Mouse (Mus musculus) lung, postnatal 0 days (tissue): ENCODE data around the gene Ext2. TPM values are rescaled to one million over a fixed set of nuclear protein-coding genes. Genes with fewer than 3 reads are reported as not detected.

ENCODE experiments used
- ATAC-seq: fragments of 200-750 bp; cut with Nextera tagmentation; 2 replicates; pipeline ENCODE4 v1.8.0; 2017; ENCODE audit warnings: moderate library complexity
- DNase-seq: peaks from one replicate; pipeline ENCODE4 v3.0.0-alpha.2; 2016; ENCODE audit warnings: low spot score
- H3K27ac ChIP-seq: fragments of 300-500 bp; sonication (generic); 2 replicates; pipeline ENCODE4 v1.5.1; 2014; ENCODE audit warnings: antibody characterized with exemption, mild to moderate bottlenecking, low read length, mixed read lengths
- H3K27me3 ChIP-seq: fragments of 300-500 bp; sonication (generic); replicated peaks from 2 replicates; pipeline ENCODE4 v1.6.1; 2014; ENCODE audit warnings: low read length, mixed read lengths; ENCODE audit not compliant: insufficient read depth
- H3K36me3 ChIP-seq: fragments of 300-500 bp; sonication (generic); 2 replicates; pipeline ENCODE4 v1.6.1; 2014; ENCODE audit warnings: low read length, mixed read lengths; ENCODE audit not compliant: insufficient read depth
- H3K4me1 ChIP-seq: fragments of 300-500 bp; sonication (generic); 2 replicates; pipeline ENCODE4 v1.6.1; 2014; ENCODE audit warnings: antibody characterized with exemption, low read depth, low read length, mixed read lengths; ENCODE audit not compliant: insufficient read depth
- H3K4me2 ChIP-seq: fragments of 300-500 bp; sonication (generic); replicated peaks from 2 replicates; pipeline ENCODE4 v1.6.1; 2014; ENCODE audit warnings: low read depth, mild to moderate bottlenecking, low read length, moderate library complexity, mixed read lengths
- H3K4me3 ChIP-seq: fragments of 300-500 bp; sonication (generic); 2 replicates; pipeline ENCODE4 v1.5.1; 2014; ENCODE audit warnings: low read depth, low read length
- H3K9ac ChIP-seq: fragments of 300-500 bp; sonication (generic); replicated peaks from 2 replicates; pipeline ENCODE4 v1.6.1; 2014; ENCODE audit warnings: low read depth, mild to moderate bottlenecking
- H3K9me3 ChIP-seq: fragments of 300-500 bp; sonication (generic); 2 replicates; pipeline ENCODE4 v1.6.1; 2016; ENCODE audit warnings: low read length, mixed read lengths
- CTCF ChIP-seq: IDR thresholded peaks from 2 replicates; pipeline ENCODE4 v1.5.1; 2016; ENCODE audit warnings: antibody characterized with exemption, mild to moderate bottlenecking
- EP300 ChIP-seq: IDR thresholded peaks from 2 replicates; pipeline ENCODE4 v1.6.1; 2016; ENCODE audit warnings: antibody characterized with exemption, mild to moderate bottlenecking, control low read depth
- WGBS: fragments of 180-500 bp; shearing (Covaris S2); extraction: QIAGEN DNeasy Blood & Tissue Kit; methylation state at CpG from one replicate; pipeline ENCODE4 v1.1.7; 2014; 5-methylcytosine and 5-hydroxymethylcytosine counted together
- polyA plus RNA-seq: library from polyadenylated mRNA; unstranded; fragments of >200 nt; fragmentation: Nextera tagmentation; extraction: Ambion mirVana; gene quantifications from 2 replicates; pipeline ENCODE4 v1.2.1, GENCODE M21; 2015

Ext2 gene
- 69.6 and 76.6 TPM in 2 replicates for polyA plus RNA-seq

GRCm38 (mm10) chr2:93822045-93822749, at the start of gene Ext2:
Gene Ext2 (minus strand): TSS chr2:93822568.
- TF ChIP-seq EP300 (no peak), CTCF (peak; percentile 99)
- Histone ChIP-seq H3K27ac (0 out of 2 replicates have a peak within 1 kb of the TSS, but pooled peaks have one; percentile 47), H3K4me3 (peak within 1 kb of the TSS; percentile 79), H3K9me3 (no peaks in the 10 kb centered on the region), H3K4me2 (peak within 1 kb of the TSS; percentile 90), H3K27me3 (no peaks in the 10 kb centered on the region), H3K4me1 (peaks cover 9% of the 10 kb centered on the region; the same call in 1 of the 2 replicates), H3K9ac (peak within 1 kb of the TSS; percentile 83), H3K36me3 (no peaks in the 10 kb centered on the region)
- WGBS, result 1% methylated on average over 48 of the region's 66 CpGs
- ATAC-seq (peak; percentile 94), DNase-seq (peak; percentile 88)

- Histone ChIP-seq H3K4me1 (no peaks in the 10 kb centered on the region), H3K9me3 (no peaks in the 10 kb centered on the region), H3K4me2 (no peak overlapping the region), H3K36me3 (no peaks in the 10 kb centered on the region), H3K27ac (no peak overlapping the region), H3K9ac (no peak overlapping the region), H3K4me3 (no peak overlapping the region), H3K27me3 (no peaks in the 10 kb centered on the region)
- DNase-seq (no peak), ATAC-seq (no peak)
- TF ChIP-seq EP300 (no peak), CTCF (no peak)
- WGBS, result 95% methylated on average over 4 of the region's 4 CpGs
Measured at GRCm38 (mm10) chr2:93871411-93871925, 49.1 kb upstream of the Ext2 start.

- no peak overlapping the region for H3K4me2 ChIP-seq
- H3K4me1 ChIP-seq, result no peaks in the 10 kb centered on the region
- no peak overlapping the region for H3K4me3 ChIP-seq
- ATAC-seq (peak; percentile 57), DNase-seq (peak; percentile 72)
- H3K27ac ChIP-seq, result no peak overlapping the region
- H3K9ac ChIP-seq, result no peak overlapping the region
- no peaks in the 10 kb centered on the region for H3K36me3 ChIP-seq
- no peaks in the 10 kb centered on the region for H3K27me3 ChIP-seq
- WGBS, result 35% methylated on average over 4 of the region's 4 CpGs
- TF ChIP-seq EP300, result no peak
- TF ChIP-seq CTCF, result peak; percentile 73
- no peaks in the 10 kb centered on the region for H3K9me3 ChIP-seq
Measured at GRCm38 (mm10) chr2:93870842-93871241, 48.5 kb upstream of the Ext2 start.

GRCm38 (mm10) chr2:93869107-93869600, 46.8 kb upstream of the Ext2 start, which contains the start of gene Accsl:
Gene Accsl (minus strand): TSS chr2:93869157.
- H3K27me3 ChIP-seq, result no peaks in the 10 kb centered on the region
- TF ChIP-seq CTCF (no peak), EP300 (no peak)
- no peaks in the 10 kb centered on the region for H3K36me3 ChIP-seq
- no peak within 1 kb of the TSS for H3K27ac ChIP-seq
- H3K9me3 ChIP-seq, result no peaks in the 10 kb centered on the region
- no peak within 1 kb of the TSS for H3K9ac ChIP-seq
- H3K4me1 ChIP-seq, result no peaks in the 10 kb centered on the region
- no peak within 1 kb of the TSS for H3K4me2 ChIP-seq
- no peak within 1 kb of the TSS for H3K4me3 ChIP-seq
- DNase-seq (no peak), ATAC-seq (no peak)
- 54% methylated on average over 7 of the region's 7 CpGs for WGBS

GRCm38 (mm10) chr2:93868566-93868965, 46.2 kb upstream of the Ext2 start:
- TF ChIP-seq CTCF, result no peak
- TF ChIP-seq EP300, result no peak
- H3K4me1 ChIP-seq, result no peaks in the 10 kb centered on the region
- H3K4me2 ChIP-seq, result no peak overlapping the region
- no peak overlapping the region for H3K9ac ChIP-seq
- no peaks in the 10 kb centered on the region for H3K36me3 ChIP-seq
- no peak for ATAC-seq
- DNase-seq, result no peak
- no peaks in the 10 kb centered on the region for H3K27me3 ChIP-seq
- no peak overlapping the region for H3K4me3 ChIP-seq
- 81% methylated on average over 11 of the region's 11 CpGs for WGBS
- H3K9me3 ChIP-seq, result no peaks in the 10 kb centered on the region
- no peak overlapping the region for H3K27ac ChIP-seq

GRCm38 (mm10) chr2:93863229-93863628, 40.9 kb upstream of the Ext2 start:
- DNase-seq (no peak), ATAC-seq (no peak)
- TF ChIP-seq EP300 (no peak), CTCF (no peak)
- no peaks in the 10 kb centered on the region for H3K27me3 ChIP-seq
- H3K4me2 ChIP-seq, result no peak overlapping the region
- no peak overlapping the region for H3K27ac ChIP-seq
- H3K36me3 ChIP-seq, result no peaks in the 10 kb centered on the region
- no peaks in the 10 kb centered on the region for H3K4me1 ChIP-seq
- 73% methylated on average over 4 of the region's 4 CpGs for WGBS
- H3K9ac ChIP-seq, result no peak overlapping the region
- no peak overlapping the region for H3K4me3 ChIP-seq
- H3K9me3 ChIP-seq, result no peaks in the 10 kb centered on the region
